Mouse (Mus musculus) urinary bladder, adult 2 months (tissue): ENCODE results near the gene 1700022I11Rik. TPM values are rescaled to one million over a fixed set of nuclear protein-coding genes. Genes with fewer than 3 reads are reported as not detected.
A peak's percentile ranks its signal among the peaks of the same experiment; 100 is the strongest.

ENCODE experiments used
- DNase-seq: peaks from one replicate; pipeline ENCODE4 v3.0.0; 2022; ENCODE audit warnings: low spot score
- polyA plus RNA-seq: library from polyadenylated mRNA; depleted of rRNA; stranded (reverse); fragments of >200 nt; gene quantifications from 2 replicates; pipeline ENCODE4 v1.2.3, GENCODE M21; 2012; rRNA removed

Gene 1700022I11Rik
- polyA plus RNA-seq = not detected in 2 replicates

DNA sequence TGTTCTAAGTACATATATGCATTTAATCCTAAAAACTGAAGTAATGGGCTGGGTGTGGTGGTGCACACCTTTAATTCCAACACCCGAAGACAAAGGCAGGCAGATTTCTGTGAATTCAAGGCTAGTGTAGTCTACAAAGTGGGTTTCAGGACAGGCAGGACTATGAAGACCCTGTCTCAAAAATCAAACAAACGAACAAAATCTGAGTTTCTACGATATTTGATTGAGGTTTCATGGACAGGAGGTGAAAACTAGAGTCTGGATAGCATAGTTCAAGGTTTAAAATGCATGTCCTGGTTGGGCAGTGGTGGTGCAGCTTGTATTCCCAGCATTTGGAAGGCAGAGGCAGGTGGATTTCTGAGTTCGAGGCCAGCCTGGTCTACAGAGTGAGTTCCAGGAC is at the start of gene 1700022I11Rik:
TSS of gene 1700022I11Rik (plus strand) at position 301 of the 400 bp plus-strand sequence.
- DNase-seq = no peak

- DNase-seq = no peak
Measured at GRCm38 (mm10) chr4:42920726-42921125, 48.7 kb upstream of the 1700022I11Rik start.

- no peak for DNase-seq
Measured at GRCm38 (mm10) chr4:42921536-42921935, 47.9 kb upstream of the 1700022I11Rik start.

DNA sequence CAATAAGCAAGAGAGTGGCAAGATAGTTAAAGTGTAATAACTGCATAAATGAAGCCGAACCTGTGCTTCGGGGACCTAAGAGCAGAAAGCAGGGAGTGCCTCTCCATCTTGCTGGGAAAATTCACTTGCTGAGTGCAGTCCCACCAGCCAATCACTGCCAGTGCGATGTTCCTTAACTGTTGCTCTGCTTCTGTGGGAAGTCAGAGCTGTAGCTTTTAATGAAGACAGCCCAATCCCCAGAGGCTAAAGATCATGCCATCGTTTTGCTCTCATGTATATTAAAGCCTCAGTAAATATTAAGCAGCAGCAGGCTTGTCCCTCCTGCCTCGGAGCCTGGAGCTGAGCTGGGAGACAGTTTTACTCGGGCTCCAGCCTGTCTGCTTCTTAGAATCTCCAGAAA is 47.3 kb upstream of the 1700022I11Rik start:
- DNase-seq = no peak

- no peak for DNase-seq
Measured at GRCm38 (mm10) chr4:42922461-42922860, 46.9 kb upstream of the 1700022I11Rik start.

- DNase-seq = no peak
Measured at GRCm38 (mm10) chr4:42924095-42924710, 45.2 kb upstream of the 1700022I11Rik start.

- DNase-seq = no peak
Measured at GRCm38 (mm10) chr4:42928209-42928608, 41.2 kb upstream of the 1700022I11Rik start.

GRCm38 (mm10) chr4:42928952-42929351 is 40.5 kb upstream of the 1700022I11Rik start:
- DNase-seq = no peak

- peak; percentile 9 for DNase-seq
Measured at GRCm38 (mm10) chr4:42932229-42932969, 37.0 kb upstream of the 1700022I11Rik start.

DNA sequence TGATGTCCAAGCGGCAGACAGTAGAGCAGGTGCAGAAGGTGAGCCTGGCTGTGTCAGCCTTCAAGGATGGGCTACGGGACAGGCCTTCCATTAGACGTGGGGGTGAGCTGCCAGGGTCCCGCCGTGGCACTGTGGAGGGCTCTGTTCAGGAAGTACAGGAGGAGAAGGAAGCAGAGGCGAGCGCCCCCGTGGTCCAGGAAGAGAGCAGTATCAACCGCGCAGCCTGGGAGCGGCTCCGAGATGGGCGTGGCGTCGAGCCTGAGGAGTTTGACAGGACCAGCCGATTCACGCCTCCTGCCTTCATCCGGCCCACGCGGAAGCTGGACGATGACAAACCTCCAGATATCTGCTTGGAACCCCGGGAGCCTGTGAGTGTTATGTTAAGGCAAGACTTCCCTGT is 35.8 kb upstream of the 1700022I11Rik start:
- DNase-seq = peak; percentile 37

DNA sequence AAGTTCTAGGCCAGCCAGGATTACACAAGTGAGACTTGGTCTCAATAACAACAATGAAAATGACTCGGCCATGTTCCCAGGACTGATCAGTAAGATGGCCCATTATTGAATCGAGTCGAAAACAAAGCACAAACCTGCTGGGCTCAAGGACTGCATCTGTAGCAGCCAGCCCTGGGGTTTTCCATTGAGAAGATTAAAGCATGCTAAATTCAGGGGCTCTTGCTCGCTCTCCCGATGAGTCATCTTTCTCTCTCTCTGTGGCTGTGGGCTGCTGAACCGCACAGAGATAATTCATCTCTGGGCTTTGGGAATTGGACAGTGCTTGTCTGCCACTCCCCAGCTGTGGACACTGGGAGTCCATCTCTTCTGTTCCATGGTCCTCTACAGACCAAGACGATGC is 28.0 kb upstream of the 1700022I11Rik start:
- no peak for DNase-seq

DNA sequence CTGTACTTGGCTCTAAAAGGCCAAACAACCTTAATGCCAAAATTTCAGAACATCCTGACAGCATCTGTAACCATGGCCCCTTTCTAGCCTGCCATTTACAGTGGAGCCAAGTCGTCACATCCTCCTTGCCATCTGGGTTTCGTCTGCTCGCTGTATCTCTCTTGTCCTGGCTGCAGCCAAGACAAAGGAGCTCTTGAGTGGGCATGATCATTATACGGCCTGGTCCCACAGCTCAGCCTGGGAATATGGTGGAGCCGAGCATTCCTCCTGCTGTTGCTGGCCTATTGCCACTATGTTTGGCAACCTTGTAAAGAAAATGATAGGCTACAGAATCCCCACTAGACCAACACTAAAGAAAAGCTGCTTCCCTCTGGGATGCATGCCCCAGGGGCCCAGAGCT is 26.1 kb upstream of the 1700022I11Rik start:
- no peak for DNase-seq

DNA sequence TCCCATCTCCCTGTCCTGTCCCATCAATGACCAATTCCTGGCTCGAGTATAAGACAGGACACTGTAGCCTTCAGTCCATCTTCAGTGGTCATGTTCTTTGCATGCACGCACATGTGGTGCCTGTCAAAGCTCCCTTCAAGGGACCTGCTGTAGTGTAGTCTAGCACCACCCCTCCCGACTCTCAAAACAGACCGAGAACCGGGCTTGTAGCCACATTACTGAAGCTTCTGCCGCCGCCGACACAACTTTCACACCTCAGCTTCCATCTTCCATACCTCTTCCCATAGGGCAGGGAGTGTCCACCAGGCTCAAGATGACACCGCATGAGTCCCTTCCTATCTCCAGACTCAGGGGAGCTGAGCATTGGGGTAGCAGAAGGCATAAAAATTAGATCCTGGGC is 25.2 kb upstream of the 1700022I11Rik start:
- DNase-seq = no peak

DNA sequence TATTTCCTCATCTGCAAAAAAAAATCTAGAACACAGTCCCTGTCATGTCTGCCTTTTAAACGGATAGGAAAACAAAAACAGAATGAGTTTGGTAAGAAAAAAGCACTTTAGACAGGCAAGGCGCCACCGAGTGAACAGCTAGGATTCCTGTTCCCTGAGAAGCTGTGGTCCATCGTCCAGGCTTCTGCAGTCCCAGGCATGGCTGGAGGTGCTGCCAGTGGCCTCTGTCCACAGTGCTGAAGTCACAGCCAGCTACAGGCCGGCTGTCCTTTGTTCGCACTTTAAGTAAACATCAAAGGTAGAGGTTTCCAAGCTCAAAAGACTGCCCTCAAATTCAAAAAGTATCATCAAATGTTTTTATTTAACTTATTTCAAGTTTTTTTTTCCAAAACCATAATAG is 24.4 kb upstream of the 1700022I11Rik start:
- DNase-seq = no peak

DNA sequence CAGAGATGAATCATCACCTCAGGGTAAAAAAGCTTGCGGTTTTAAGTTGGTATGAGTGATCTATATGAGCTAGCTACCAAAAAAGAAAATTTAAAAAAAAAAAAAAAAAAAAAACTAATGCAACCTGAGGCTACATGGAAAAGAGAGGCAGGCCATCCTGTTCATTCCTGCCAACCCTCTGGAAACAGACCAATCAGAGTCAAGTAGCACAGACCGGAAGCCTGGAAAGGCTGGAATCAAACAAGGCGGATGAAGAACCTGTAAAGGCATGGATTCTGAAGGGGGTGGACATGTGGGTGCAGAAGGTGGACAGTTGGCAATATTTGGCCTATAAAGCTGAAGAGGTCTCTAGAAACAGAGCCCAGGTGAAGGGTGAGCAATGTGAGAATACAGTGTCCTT is 24.0 kb upstream of the 1700022I11Rik start:
- DNase-seq = no peak

DNA sequence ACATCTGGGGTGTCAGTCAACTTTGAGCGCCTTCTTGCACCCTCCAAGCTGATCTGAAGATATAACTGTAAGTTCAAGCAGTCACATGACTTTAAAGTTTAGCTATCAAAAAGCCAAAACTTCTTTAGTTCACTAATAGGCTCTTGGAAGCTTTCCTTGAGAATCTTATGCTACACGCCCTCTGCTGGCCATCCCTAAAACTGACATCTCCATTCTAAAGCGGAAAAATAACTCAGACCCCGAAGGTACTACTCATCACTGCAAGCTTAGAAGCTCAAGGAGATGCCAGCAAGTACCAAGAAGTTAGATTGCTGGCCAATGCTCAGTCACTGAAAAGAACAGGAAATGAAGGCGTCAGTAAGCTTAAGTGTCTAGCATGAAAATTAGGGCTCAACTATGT is 23.5 kb upstream of the 1700022I11Rik start:
- DNase-seq = no peak

- DNase-seq = no peak
Measured at GRCm38 (mm10) chr4:42946733-42947290, 22.6 kb upstream of the 1700022I11Rik start.

GRCm38 (mm10) chr4:42948527-42948926 is 20.9 kb upstream of the 1700022I11Rik start:
- DNase-seq = no peak

GRCm38 (mm10) chr4:42949051-42949675 is 20.2 kb upstream of the 1700022I11Rik start:
- no peak for DNase-seq

DNA sequence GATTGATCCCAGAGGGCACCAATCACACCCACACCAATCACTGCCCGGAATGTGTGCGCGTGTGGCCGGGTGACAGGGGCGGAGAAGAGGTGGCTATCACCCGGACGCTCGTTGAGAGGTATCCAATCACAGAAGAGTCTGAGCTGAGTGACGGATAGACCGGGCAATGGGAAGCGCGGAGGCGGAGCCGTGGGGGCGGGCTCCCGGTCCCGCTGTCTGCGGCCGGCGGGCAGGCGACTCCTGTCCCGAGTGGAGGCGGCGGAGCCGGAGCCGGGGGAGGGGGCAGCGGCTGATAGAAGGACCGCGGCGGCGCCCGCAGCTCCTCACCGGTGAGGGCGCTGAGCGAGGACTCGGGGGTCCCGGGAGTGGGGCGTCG is 19.7 kb upstream of the 1700022I11Rik start, which contains the start of gene Dnajb5:
TSS of gene Dnajb5 (plus strand) at position 139 of the 376 bp plus-strand sequence.
- DNase-seq = peak; percentile 98

- DNase-seq = no peak
Measured at GRCm38 (mm10) chr4:42950065-42950558, 19.3 kb upstream of the 1700022I11Rik start.
